Mouse (Mus musculus) limb, embryonic 15.5 days (tissue): ENCODE measurements around the gene Tle3. TPM values are rescaled to one million over a fixed set of nuclear protein-coding genes. Genes with fewer than 3 reads are reported as not detected.

Experiments
- ATAC-seq: fragments of 200-750 bp; cut with Nextera tagmentation; 2 replicates; pipeline ENCODE4 v1.8.0; 2017; ENCODE audit warnings: low read depth, moderate TSS enrichment; ENCODE audit not compliant: insufficient number of reproducible peaks, low FRiP score, low TSS enrichment
- H3K27ac ChIP-seq: fragments of 300-500 bp; sonication (generic); 2 replicates; pipeline ENCODE4 v1.5.1; 2015; ENCODE audit warnings: moderate library complexity, mild to moderate bottlenecking, inconsistent platforms
- H3K27me3 ChIP-seq: fragments of 300-500 bp; sonication (generic); 2 replicates; pipeline ENCODE4 v1.6.1; 2015; ENCODE audit warnings: inconsistent platforms
- H3K36me3 ChIP-seq: fragments of 300-500 bp; sonication (generic); 2 replicates; pipeline ENCODE4 v1.6.1; 2015; ENCODE audit warnings: inconsistent platforms
- H3K4me1 ChIP-seq: fragments of 300-500 bp; sonication (generic); 2 replicates; pipeline ENCODE4 v1.6.1; 2015; ENCODE audit warnings: inconsistent platforms
- H3K4me2 ChIP-seq: fragments of 300-500 bp; sonication (generic); 2 replicates; pipeline ENCODE4 v1.6.1; 2015; ENCODE audit warnings: mild to moderate bottlenecking, inconsistent platforms
- H3K4me3 ChIP-seq: fragments of 300-500 bp; sonication (generic); 2 replicates; pipeline ENCODE4 v1.5.1; 2015; ENCODE audit warnings: mild to moderate bottlenecking, inconsistent platforms
- H3K9ac ChIP-seq: fragments of 300-500 bp; sonication (generic); 2 replicates; pipeline ENCODE4 v1.6.1; 2015; ENCODE audit warnings: inconsistent platforms
- H3K9me3 ChIP-seq: fragments of 300-500 bp; sonication (generic); 2 replicates; pipeline ENCODE4 v1.6.1; 2016; ENCODE audit warnings: inconsistent platforms
- WGBS: fragments of 180-500 bp; shearing (Covaris S2); methylation state at CpG from one replicate; pipeline ENCODE4 v1.1.7; 2015; 5-methylcytosine and 5-hydroxymethylcytosine counted together
- polyA plus RNA-seq: library from polyadenylated mRNA; unstranded; fragments of >200 nt; fragmentation: Nextera tagmentation; extraction: Ambion mirVana; gene quantifications from 2 replicates; pipeline ENCODE4 v1.2.1, GENCODE M21; 2015

Gene Tle3
- polyA plus RNA-seq, 1 experiment from 2014 or later: 42.9 TPM

DNA sequence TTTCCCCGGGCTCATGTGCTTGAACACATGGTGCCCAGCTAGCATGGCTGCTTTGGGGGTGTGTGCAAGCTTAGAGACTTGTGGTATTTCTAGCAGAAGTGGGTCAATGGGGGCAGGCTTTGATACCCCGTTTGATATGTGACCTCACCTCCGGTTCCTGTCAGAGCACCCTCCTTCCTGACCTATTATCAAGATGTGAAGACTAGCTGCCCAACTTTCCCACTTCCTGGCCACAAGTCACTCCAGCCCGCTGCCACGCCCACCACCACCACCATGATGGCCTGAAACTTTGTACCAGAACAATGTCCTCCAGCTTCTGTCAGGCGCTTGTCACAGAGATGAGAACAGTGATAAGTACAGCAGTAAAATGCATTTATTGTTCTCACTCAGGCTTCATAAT, 54.9 kb downstream of the Tle3 start:
- no peak for ATAC-seq
- no peak overlapping the region for H3K4me2 ChIP-seq
- H3K27me3 ChIP-seq: no peaks in the 10 kb centered on the region
- whole genome bisulfite sequencing: 77% methylated on average over 6 of the region's 6 CpGs
- H3K4me1 ChIP-seq: no peaks in the 10 kb centered on the region
- no peaks in the 10 kb centered on the region for H3K9me3 ChIP-seq
- H3K27ac ChIP-seq: no peak overlapping the region
- H3K36me3 ChIP-seq: no peaks in the 10 kb centered on the region
- no peak overlapping the region for H3K9ac ChIP-seq
- H3K4me3 ChIP-seq: no peak overlapping the region

DNA sequence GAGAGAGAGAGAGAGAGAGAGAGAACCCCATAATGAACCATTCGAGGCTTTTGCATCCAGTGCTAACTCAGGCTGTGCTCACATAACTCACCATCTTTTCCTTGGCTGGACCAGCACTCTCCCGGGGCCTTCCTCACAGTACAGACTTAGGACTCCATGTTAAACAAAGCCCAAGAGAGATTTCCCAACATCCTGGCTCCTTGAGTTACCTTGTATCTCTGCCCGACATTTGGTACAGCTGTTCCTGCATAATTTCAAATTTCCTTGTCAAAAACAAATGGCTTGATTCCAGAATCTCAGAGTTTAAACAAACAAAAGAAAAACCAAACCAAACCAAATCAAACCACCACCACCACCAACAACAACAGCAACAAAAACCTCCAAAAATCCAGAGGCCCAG, 55.7 kb downstream of the Tle3 start:
- Histone ChIP-seq H3K9me3 (no peaks in the 10 kb centered on the region), H3K27me3 (no peaks in the 10 kb centered on the region), H3K4me3 (no peak overlapping the region), H3K4me2 (no peak overlapping the region), H3K36me3 (no peaks in the 10 kb centered on the region), H3K9ac (no peak overlapping the region), H3K27ac (no peak overlapping the region), H3K4me1 (no peaks in the 10 kb centered on the region)
- no peak for ATAC-seq
- 58% methylated on average over 3 of the region's 3 CpGs for WGBS

DNA sequence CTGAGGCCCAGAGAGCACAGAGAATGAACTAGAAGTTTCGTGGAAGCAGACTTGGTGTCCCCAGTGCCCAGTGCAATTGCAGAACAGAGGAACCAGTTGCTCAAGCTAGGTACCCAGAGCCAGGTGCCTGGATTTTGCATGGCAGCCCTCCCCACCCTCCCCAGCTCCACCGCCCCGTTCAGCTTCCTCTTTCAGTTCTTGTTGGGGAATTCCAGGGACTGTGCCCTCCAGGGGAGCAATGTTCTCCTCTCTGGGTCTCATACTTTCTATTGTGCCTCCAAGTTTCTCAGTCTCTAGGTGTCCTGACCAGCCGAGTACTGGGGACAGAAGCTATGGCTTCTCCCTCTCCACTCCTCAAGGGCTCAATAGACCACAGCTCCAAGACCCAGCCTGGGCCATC, 59.7 kb downstream of the Tle3 start:
- Histone ChIP-seq H3K27me3 (0 out of 2 replicates have a peak, but pooled peaks cover 4% of the 10 kb centered on the region), H3K4me2 (no peak overlapping the region), H3K9ac (no peak overlapping the region), H3K4me3 (no peak overlapping the region), H3K27ac (no peak overlapping the region), H3K4me1 (peaks cover 5% of the 10 kb centered on the region; the same call in 1 of the 2 replicates), H3K9me3 (no peaks in the 10 kb centered on the region), H3K36me3 (no peaks in the 10 kb centered on the region)
- 90% methylated on average over 4 of the region's 4 CpGs for WGBS
- no peak for ATAC-seq

DNA sequence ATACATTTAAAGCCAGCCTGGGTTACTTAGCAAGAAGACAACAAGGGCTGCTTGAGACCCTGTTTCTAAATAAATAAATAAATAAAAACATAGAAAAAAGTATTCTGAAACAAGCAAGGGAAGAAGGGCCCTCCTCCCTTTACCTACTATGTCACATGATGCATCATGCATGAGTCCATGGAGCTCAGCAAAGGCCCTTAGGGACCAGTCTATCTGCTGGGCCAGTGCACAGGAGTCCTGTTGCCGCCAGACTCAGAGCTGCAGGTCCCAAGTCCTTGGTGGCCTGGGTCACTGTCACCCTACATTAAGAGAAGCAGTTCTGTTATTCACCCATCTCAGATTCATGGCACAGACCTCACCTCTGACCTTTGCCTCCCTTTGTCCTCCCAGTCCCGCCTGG, 61.0 kb downstream of the Tle3 start:
- no peak for ATAC-seq
- Histone ChIP-seq H3K4me2 (no peak overlapping the region), H3K4me1 (peaks cover 5% of the 10 kb centered on the region; the same call in 1 of the 2 replicates), H3K4me3 (no peak overlapping the region), H3K36me3 (no peaks in the 10 kb centered on the region), H3K27me3 (0 out of 2 replicates have a peak, but pooled peaks cover 4% of the 10 kb centered on the region), H3K9ac (no peak overlapping the region), H3K27ac (no peak overlapping the region), H3K9me3 (no peaks in the 10 kb centered on the region)
- 93% methylated on average over 2 of the region's 2 CpGs for WGBS

DNA sequence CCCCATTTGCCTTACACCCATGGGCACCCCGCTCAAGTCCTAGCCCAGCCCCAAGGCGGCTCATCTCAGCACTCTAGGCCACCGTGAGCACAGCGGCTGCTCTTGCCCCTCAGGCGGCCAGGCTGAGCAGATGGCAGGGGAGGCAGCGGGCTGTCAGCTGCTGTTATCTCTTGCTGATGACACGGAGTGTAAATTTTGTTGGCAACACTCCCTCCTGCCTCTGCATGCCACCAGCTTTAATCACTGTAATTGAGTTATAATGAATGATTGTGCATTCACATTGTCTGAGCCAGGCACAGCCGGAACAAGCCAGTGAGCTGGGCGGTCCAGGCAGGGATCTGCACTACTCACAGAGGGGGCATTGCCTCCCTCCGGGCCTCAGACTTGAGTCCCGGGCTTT, 61.9 kb downstream of the Tle3 start:
- H3K4me3 ChIP-seq: no peak overlapping the region
- WGBS: 49% methylated on average over 11 of the region's 11 CpGs
- 0 out of 2 replicates have a peak overlapping the region, but pooled peaks have one; percentile 3 for H3K27ac ChIP-seq
- no peaks in the 10 kb centered on the region for H3K9me3 ChIP-seq
- no peak overlapping the region for H3K9ac ChIP-seq
- no peak overlapping the region for H3K4me2 ChIP-seq
- ATAC-seq: no peak
- H3K36me3 ChIP-seq: no peaks in the 10 kb centered on the region
- H3K27me3 ChIP-seq: 0 out of 2 replicates have a peak, but pooled peaks cover 4% of the 10 kb centered on the region
- H3K4me1 ChIP-seq: peaks cover 5% of the 10 kb centered on the region; the same call in 1 of the 2 replicates

DNA sequence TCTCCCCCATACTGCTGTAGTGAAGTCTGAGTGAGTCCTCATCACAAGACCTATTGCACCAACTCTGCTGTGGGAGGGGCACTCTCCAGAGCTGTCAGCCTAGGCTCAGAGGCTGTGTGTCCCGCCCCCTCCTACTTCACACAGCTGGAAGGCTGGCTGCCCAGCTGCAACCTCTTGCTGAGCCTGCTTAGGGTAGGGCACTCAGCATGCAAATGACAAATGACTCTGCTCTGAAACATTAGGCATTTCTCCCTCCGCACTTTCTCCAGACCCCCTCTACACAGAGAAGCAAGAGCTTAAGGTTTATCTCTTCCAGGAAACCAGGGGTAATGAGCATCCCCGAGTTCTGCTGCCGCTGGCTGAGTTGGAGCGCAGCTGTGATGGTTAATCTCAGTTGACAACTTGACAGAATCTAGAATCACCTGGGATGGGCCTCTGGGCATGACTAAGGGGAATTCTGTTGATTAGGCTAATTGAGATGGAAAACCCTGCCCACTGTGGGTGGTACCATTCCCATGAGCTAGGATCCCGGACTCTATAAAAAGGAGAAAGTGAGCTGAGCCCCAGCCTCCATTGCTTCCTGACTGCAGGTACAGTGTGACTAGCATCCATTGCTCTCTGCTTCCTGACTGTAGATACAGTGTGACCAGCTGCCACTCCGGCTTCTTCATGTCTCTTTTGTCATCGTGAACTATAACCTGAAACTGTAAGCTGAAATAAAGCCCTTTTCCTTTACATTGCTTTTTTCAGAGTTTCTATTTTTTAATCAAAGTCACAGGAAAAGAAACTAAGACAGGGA, 63.2 kb downstream of the Tle3 start:
- Histone ChIP-seq H3K4me3 (no peak overlapping the region), H3K9me3 (no peaks in the 10 kb centered on the region), H3K9ac (no peak overlapping the region), H3K27me3 (0 out of 2 replicates have a peak, but pooled peaks cover 8% of the 10 kb centered on the region), H3K4me1 (peaks cover 5% of the 10 kb centered on the region; the same call in 1 of the 2 replicates), H3K27ac (no peak overlapping the region), H3K4me2 (no peak overlapping the region), H3K36me3 (no peaks in the 10 kb centered on the region)
- 29% methylated on average over 8 of the region's 8 CpGs for WGBS
- ATAC-seq: peak; percentile 66; the same call in 1 of the 2 replicates

DNA sequence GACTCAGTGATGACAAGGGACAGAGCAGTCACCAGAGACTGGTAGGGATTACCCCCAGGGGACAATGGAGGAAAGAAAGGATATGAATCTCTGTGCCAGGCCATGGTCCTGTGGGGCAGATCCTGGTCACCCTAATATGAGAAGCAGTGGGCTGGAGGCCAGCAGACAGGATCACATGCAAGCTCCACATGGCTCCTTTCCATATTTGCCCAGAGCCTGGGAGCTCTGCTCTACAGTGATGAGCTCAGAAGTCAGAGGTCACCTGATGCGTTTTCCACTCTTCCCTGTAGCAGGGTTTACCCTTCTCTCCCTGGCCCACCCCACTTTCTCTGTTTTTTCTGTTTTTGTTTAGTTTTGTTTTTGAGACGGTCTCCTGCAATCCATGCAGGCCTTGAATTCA, 63.9 kb downstream of the Tle3 start:
- WGBS: 72% methylated on average over 2 of the region's 2 CpGs

DNA sequence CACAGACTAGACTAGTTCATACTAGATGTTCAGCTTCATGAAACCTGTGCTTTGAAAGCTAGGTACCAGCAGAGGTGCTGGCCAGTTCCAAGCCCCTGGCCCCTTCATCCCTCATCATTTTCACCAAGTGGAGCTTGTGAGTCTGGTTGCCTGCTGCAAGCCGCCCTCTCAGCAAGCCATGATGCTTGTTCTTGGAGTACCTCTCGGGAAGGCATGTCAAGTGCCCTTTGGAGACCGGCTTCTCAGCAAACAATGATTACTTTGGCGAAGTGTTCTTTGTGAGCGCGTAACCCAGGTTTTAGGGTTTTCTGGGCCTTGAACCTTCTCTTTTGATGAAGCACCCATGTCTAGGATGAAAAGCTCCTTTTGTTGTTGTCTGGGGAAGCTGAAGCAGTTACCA, 64.6 kb downstream of the Tle3 start:
- Histone ChIP-seq H3K9me3 (no peaks in the 10 kb centered on the region), H3K27me3 (0 out of 2 replicates have a peak, but pooled peaks cover 8% of the 10 kb centered on the region), H3K4me1 (peaks cover 17% of the 10 kb centered on the region), H3K36me3 (no peaks in the 10 kb centered on the region), H3K9ac (no peak overlapping the region), H3K27ac (no peak overlapping the region), H3K4me2 (no peak overlapping the region), H3K4me3 (no peak overlapping the region)
- no peak for ATAC-seq
- 92% methylated on average over 6 of the region's 6 CpGs for WGBS

More for the DNA sequence above, 63.9 kb downstream of the Tle3 start:
- no peak for ATAC-seq
- Histone ChIP-seq H3K27me3 (0 out of 2 replicates have a peak, but pooled peaks cover 8% of the 10 kb centered on the region), H3K4me3 (no peak overlapping the region), H3K36me3 (no peaks in the 10 kb centered on the region), H3K4me2 (no peak overlapping the region), H3K27ac (no peak overlapping the region), H3K9ac (no peak overlapping the region), H3K9me3 (no peaks in the 10 kb centered on the region), H3K4me1 (peaks cover 11% of the 10 kb centered on the region)

DNA sequence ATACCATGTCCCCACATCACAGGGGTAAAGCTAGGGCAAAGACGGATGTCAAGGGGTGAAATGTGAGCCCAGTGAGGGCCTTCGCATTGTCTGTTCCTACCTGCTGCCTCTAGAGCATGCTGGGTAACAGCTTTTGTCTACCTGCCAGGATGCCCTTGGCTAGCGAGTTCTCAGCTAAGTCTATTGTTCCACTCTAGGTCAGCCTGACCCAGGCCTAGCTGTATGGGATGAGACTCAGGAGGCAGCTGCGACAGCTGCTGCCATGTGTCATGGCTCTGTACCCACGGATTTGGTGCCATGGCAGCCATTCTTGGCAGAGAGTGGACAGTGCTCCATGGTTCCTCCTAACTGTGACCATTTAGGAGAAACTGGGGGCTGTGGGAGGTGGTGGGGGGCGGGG, 66.9 kb downstream of the Tle3 start:
- peaks cover 28% of the 10 kb centered on the region for H3K4me1 ChIP-seq
- no peaks in the 10 kb centered on the region for H3K36me3 ChIP-seq
- H3K27me3 ChIP-seq: 0 out of 2 replicates have a peak, but pooled peaks cover 6% of the 10 kb centered on the region
- H3K9me3 ChIP-seq: no peaks in the 10 kb centered on the region
- no peak overlapping the region for H3K4me3 ChIP-seq
- no peak overlapping the region for H3K4me2 ChIP-seq
- 74% methylated on average over 6 of the region's 6 CpGs for WGBS
- H3K27ac ChIP-seq: no peak overlapping the region
- no peak for ATAC-seq
- H3K9ac ChIP-seq: no peak overlapping the region

DNA sequence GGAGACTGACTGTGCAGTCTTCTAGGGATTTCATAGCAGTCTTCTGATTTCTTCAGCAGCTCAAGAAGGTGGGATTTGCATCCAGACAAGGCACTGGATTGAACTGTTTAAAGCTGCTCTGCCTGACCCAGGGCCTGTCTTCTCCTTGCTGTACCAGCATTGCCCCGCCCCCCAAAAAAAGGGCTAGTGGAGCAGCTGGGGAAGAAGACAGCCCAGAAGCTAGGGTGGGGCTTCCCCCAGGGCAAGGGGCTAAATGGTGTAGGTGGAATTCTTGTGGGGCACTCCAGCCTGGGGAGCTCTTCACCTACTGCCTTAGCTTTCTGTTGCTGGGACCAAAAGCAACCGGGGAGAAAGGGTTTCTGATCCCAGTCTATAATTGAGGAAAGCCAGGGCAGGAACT, 67.8 kb downstream of the Tle3 start:
- WGBS: 69% methylated on average over 2 of the region's 2 CpGs
- Histone ChIP-seq H3K27me3 (0 out of 2 replicates have a peak, but pooled peaks cover 4% of the 10 kb centered on the region), H3K9ac (no peak overlapping the region), H3K36me3 (no peaks in the 10 kb centered on the region), H3K27ac (no peak overlapping the region), H3K4me3 (no peak overlapping the region), H3K4me2 (no peak overlapping the region), H3K9me3 (no peaks in the 10 kb centered on the region), H3K4me1 (peaks cover 25% of the 10 kb centered on the region)
- ATAC-seq: no peak

DNA sequence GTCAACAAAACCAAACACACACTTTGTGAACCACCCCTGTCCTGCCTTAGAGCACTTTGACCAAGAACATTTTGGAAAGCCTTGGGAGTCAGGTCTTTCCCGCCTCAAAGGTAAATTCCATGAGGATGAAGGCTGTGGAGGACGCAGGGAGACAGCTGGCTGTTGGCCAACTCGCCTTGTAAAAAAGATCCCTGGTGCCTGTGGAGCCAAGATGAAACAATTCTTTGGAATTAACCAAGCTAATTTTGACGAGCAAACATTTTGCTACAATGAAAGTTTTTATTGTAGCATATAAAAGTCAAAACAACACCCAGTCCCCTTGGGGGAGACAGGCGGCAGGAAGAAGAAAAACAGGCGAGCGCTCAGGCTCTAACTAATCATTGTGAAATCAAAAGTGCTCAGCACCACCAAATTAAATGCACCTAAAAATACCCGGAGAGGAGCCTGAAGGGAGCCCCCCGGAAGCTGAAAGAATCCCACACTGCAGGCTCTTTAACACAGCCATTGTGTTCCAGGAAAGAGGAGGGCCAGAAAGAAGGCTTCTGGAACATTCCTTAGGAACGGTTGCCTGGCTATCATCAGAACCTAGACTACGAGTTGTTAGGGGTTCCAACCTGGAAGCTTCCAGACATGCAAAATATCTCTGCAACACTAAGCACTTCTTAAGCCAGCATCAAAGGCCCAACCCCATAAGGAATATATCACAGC, 69.2 kb downstream of the Tle3 start:
- Histone ChIP-seq H3K4me3 (no peak overlapping the region), H3K27me3 (0 out of 2 replicates have a peak, but pooled peaks cover 4% of the 10 kb centered on the region), H3K4me1 (peaks cover 34% of the 10 kb centered on the region), H3K36me3 (no peaks in the 10 kb centered on the region), H3K4me2 (no peak overlapping the region), H3K9ac (no peak overlapping the region), H3K9me3 (no peaks in the 10 kb centered on the region), H3K27ac (peak overlapping the region; percentile 12; the same call in 1 of the 2 replicates)
- ATAC-seq: no peak
- 17% methylated on average over 11 of the region's 11 CpGs for WGBS
